Mouse (Mus musculus) megakaryocyte progenitor cell, adult 5-6 weeks (primary cell): ENCODE results near the gene 1810055G02Rik. TPM values are rescaled to one million over a fixed set of nuclear protein-coding genes. Genes with fewer than 3 reads are reported as not detected.
A peak's percentile ranks its signal among the peaks of the same experiment; 100 is the strongest.

Experiments
- ATAC-seq: replicated peaks from 2 replicates; pipeline ENCODE4 v1.8.0; 2016; ENCODE audit warnings: mild to moderate bottlenecking, moderate TSS enrichment, inconsistent platforms; ENCODE audit not compliant: poor library complexity
- total RNA-seq, 2 experiments: library from RNA; stranded (forward) in 1 of 2; stranded (reverse) in 1 of 2; fragments of 157-497, 149-512 nt in 1 of 2; fragments of 200-1000 nt in 1 of 2; gene quantifications; 2 replicates each; pipeline versions ENCODE4 v1.2.3 to v1.2.4; 2015 to 2017

Gene 1810055G02Rik
- 12.5 and 12.8 TPM in 2 replicates for total RNA-seq (2015)
- 6.0 and 7.1 TPM in 2 replicates for total RNA-seq (2017)

DNA sequence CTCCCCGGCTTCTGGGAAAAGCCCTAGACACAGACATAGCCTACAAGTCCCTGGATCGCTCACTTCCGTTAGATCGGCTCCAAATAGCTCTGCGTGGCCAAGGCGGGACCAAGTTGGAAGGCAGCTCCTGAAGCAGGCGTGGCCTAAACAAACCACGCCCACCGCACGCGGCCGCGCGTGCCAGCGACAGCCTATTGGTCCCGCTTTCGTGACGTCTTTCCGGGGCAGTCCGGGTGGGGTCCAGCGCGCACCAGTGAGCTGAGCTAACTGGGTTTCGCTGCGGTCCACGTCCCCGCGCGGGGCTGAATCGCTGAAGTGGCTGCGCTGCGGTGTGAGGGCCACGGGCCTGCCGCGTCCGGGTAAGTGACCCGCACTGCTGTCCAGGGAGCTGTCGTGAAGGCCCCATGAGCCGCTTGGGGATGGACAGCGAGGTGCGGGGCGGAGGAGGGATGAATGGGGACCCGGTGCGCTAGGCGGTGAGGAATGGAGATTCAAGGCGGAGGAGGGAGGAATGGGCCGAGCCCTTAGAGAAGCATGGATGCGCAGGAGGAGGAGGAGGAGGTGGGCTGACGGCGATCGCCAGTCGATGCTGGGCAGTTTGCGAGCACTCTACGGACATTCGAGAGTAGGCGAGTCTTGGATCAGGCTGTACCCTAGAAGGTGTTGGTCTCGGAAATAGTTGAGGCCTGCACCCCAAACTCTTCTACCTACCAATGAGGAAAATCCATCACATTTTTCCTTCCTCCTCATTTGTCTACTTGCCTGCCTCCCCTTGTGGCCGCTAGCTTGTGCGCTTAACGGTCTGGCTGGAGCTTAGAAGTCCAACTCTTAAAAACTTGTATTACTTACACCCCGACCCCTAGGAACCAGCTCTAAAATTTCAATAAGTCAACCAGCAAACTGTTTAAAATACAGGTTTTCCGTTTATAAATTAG is at the start of gene 1810055G02Rik:
Gene 1810055G02Rik, plus strand, starts transcription at position 216 of the 935 bp plus-strand sequence.
- peak; percentile 97 for ATAC-seq

DNA sequence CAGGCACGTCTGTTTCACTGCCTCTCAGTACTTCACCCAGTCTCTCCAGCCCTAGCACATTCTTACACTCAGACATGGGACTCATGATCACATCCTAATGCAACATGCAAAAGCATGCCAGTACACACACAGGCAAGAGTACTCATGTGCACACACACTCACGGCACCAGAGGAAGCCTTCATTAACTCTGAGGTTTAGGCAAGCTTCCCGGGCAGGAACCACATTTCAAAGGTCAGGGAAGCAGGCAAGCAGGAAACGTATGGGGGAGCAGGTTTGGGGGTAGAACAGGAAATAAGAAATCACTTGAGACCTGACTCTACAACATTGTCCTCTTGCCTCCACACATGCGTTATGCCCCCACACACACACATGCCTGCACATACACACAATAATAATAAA is 42.6 kb upstream of the 1810055G02Rik start:
- ATAC-seq = peak; percentile 55

DNA sequence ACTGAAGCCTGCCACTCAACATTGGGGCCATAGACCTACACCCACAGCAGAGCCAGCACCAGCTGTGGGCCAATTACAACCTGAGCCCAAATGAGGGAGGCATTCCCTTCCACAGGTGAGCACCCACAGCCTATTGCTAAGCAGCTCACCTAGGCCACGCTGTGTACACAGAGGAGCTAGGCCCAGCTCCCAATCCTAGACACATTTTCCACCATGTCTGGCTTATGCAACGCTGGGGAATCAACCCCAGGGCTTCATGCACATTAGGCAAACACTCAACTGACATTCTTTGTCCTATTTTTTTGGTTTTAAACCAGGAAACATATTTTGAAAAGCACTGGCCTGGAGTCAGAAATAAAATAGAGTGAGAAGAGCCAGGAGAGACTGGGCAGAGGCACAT is 41.5 kb upstream of the 1810055G02Rik start:
- no peak for ATAC-seq

DNA sequence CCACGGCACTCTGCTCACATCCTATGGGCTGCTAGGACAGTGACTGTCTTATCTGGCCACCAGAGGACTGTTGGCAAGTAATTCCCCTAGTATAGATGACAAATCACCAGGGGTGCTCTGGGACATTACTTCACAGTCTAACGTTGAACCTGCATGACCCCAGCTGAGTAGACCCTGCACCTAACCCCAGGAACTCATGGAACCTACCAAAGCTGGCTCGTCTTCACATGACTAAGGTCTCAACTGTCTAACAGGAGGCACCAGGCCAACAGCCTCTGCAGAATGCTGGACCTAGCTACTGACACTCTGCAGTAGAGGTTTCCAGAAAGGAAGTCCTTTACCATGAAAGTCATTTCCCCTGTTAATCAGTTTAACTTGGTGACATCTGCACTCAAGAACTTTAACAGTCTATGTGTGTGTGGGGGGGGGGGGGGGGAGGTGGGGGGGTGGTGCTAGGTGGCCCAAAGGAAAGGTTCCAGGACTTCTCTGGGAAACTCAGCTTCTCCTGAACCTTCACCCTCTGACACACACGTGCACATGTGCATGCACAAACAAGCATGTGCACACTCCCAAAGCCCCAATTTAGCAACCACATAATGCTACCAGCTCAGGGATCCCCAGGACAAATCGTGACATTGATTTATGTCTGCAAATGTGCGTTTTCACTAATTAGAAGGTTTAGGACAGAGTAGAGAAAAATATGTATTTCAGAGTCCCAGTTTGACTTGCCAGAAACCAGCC is 40.8 kb upstream of the 1810055G02Rik start:
- no peak; the same call in 1 of the 2 replicates for ATAC-seq

DNA sequence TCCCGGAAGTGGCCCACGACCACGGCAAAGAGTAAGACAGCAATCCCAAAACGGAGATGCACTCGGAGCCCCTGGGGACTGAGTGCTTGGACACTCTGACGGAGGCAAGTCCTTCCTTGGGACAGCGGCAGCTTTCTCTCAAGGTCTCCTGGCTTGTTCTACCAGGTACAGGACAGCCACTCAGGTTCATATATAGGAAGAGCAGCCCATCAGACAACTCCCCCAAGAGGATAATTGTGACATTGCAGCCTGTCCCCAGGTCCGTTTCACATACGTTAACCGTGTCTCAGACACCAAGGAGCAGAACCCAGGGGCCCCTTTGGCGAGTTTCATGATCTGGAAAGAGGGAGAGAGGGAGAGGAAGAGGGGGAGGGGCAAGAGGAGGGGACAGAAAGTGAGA is 40.1 kb upstream of the 1810055G02Rik start:
- ATAC-seq = peak; percentile 66

DNA sequence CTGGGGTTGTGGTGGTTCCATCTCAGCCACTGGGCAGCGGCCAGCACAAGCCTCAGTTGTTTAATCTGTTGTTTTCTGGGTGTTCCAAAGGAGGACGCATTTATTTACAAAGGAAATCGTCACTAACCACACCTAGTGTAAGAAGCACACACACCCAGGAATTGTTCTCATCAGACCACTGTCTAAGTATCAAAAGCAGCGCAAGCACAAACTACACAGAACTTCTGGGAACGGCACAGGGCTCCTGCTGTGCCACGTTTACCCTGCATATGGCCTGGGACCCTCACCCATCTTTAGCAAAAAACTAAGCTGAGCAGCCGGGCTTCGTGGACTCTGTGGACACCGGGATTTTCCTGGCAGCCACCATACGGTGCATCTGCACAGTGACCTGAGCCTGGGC is 39.5 kb upstream of the 1810055G02Rik start:
- no peak for ATAC-seq

DNA sequence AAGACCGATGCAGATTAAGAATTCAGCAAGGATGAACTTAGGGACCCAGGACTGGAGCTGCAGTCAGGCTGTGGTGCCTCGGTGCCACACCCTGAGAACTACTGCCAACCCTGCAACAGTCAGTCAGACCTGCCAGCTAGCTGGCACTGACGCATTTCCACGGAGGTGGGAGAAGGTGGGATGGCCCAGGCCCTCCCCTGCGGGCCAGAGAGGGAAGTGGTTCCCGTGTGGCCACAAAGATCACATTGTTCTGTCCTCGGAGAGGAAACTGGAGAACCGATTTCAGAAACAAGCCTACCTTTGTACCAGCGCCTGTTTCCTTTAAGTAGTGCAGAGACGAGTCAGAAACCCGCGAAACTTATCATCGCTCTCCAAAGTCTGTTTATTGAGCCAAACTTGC is 39.0 kb upstream of the 1810055G02Rik start:
- peak; percentile 64 for ATAC-seq

DNA sequence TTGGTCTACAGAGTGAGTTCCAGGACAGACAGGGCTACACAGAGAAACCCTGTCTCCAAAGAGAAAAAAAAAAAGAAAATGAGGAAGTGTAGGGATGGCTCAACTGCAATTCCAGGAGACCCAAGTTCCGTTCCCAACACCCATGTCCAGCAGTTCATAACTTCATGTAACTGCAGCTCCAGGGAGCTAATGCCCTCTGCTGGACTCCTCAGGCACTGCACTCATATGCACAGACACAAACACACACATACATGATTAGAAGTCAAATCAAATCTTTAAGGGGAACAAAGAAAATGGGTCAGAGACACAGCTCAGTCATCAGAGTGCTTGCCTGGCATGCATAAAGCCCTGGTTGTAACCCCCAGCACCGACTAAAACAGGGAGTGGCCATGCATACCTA is 34.9 kb upstream of the 1810055G02Rik start:
- no peak for ATAC-seq

DNA sequence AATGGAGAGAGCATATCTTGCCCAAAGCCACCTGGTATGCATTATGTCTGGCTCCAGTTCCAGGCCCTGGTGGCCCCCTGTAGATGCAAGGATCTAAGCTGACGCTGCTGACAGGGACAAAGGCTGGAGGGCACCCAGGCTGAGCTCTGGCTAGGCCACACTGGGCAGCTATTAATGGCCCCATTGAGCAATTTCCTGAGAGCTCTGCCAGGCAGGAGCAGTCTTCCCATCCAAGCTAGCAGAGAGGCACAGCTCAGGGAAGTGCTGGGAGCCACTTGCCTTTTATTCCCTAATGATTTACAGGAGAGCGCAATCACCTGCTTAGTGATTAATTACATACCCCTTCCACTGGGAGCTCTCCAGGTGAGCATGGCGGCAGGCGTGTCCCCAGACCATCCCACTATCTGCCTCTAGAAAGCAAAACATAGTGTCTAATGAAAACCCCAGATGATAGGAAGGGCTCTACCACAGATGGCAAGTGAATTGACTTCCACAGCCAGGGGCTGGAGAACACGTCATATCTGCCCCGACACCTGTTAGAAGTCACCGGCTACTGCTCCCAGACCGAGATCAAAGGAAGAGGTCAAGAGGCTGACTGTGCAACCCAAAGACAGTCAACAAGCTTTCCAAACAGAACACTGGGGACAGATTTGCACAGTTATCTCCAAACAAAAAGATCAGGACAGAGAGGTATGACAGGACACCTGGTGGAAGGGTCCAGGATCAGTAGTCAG is 33.8 kb upstream of the 1810055G02Rik start:
- ATAC-seq = peak; percentile 37; the same call in 1 of the 2 replicates

DNA sequence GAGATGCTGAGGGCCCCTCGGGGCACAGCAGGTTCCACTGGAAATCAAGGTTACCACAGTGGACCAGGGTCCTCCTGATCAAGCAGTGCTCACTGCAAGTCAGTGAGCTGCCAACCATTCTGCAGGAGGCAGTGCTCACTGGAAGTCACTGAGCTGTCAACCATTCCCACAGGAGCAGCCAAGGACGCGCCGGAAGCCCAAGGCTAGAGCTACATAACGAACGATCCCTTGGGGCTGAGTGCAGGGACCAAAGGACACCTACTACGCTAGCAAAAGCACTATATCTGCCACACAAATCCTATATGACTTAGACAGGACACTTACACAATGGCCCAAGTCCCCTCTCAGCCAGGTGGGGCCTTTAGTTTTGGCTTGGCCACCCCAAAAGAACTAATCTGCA is 27.4 kb upstream of the 1810055G02Rik start:
- ATAC-seq = no peak

DNA sequence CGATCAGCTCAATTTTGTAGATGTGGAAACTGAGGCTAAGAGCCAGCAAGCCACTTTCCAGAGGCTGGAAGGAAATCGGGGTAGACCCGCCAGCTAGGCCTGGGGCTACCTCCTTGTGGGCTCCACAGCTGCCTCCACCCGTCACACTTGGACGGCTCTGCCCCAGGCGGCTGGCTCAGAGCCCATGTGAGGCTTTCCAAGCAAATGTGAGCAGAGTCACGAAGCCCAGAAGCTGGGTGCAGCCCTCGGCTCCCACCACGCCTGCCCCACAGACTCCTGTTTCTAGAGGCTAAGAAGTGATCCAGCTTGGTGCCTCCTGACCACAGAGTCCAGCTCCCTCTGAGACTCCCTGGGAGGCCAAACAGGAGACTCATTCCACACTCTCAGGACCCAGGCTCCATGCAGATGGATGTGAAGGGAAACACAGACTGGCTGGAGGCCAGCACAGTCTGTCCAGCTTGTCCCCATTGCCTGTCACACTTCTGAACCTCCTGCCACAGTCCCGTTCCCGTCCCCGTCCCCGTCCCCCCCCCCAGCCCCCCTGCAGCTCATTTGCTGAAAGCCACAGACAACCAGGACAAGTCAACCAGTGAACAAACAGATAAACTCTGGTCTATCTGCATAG is 26.7 kb upstream of the 1810055G02Rik start:
- ATAC-seq = peak; percentile 55; the same call in 1 of the 2 replicates

DNA sequence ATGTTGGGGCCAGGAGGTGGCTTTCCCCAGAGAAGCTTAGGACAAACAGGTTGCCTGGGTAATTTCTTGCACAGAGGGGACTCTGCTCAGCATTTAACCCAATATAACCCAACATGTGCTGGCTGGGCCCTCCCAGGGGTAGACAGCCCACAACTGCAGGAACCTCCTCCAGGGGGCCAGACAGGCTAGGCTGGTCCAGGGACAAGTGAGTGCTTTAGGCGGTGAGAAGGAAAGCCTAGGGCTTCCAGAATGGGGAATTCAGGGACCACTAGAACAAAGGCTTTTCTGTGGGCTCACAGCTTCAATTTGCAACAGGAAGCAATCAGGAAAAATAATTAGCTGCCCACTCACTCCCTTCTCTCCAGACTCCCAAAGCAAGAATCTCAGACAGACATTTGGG is 23.7 kb upstream of the 1810055G02Rik start:
- ATAC-seq = no peak

DNA sequence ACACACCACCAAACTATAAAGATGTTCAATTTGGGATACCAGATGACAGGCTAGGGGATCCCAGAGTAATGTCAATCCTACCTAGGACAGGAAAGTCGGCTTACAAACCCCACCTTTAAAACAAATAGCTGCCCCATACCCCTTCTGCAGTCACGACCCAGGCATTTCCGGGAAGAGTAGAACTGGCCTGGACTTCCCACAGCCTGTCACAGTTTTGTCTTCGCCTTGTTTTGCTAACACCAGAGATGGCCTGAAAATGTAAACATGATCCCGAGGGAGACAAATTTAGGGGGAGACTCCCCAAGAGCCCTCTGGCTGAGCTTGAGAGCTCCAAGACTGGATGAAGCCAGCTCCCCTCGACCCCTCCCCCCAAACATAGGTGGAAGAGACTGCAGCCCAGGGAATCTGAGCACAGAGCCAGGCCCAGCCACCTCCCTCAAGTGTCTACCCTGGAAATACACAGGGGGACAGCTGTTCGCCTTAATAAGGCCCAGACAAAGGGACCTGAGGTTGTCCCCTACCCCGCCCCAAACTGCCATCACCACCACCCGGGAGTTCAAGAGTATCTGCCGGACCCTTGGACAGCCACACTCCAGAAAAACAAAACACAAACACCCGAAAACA is 23.0 kb upstream of the 1810055G02Rik start:
- ATAC-seq = no peak

DNA sequence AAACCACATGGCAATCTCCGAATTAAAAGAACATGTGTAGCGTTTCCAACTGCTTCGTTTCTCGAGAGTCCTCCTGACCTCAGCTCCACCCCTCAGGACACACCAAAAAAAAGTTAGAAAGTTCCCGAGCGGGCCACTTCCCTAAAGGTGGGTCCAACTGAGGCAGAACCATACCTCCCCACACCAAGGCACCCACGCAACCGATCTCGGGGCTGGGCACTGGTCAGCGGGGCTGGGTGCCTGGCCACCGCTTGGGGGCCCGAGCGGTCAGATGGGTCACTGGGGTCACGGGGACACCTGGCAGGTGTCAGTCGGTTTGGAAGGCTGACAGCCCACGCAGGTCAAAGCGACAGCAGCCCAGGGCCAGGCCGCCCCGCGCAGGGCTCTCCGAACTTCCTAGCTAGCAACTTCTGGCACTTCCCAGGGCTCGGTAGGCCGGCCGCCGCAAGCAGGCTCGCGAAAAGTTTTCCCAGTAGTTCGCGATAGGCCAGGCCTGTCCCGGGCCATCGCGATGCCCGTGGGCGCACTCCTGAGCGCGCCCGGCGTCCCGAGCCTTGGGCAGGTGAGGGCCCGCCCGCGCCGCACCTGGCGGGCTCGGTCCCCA is 22.4 kb upstream of the 1810055G02Rik start:
- no peak for ATAC-seq

DNA sequence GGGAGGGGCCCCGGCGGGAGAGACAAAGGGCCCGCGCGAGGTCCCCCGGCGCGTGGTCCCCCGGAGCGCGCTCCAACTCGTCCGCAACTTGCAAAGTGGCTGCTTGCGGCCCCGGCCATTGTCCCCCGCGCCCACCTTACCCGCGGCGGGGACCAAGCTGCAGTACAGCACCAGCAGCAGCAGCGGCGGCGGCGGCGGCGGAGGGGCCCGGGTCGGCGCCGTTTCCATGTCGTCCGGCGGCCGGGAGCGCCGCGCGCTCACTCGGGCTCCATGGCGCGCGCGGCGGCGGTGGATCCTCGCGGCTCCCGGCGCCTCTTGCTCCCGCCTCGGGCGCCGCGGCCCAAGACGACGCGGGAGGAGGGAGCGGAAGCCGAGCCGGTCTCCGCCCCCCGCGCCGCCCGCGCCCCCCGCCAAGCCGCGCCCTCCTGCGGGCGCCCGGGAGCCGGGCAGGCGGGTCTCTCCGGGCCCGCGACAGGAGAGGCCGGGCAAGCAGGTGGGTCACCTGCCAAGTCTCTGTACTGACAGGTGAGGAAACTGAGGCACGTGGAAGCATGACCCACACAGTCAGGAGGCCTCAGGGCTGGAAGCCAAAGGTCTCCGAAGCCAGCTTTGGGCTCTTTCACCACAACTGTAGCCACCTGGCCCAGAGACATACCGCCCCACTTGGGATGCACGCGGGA is 21.7 kb upstream of the 1810055G02Rik start, which contains the start of gene Lrp5:
Gene Lrp5, minus strand, starts transcription at position 350 of the 680 bp plus-strand sequence.
- peak; percentile 35 for ATAC-seq

DNA sequence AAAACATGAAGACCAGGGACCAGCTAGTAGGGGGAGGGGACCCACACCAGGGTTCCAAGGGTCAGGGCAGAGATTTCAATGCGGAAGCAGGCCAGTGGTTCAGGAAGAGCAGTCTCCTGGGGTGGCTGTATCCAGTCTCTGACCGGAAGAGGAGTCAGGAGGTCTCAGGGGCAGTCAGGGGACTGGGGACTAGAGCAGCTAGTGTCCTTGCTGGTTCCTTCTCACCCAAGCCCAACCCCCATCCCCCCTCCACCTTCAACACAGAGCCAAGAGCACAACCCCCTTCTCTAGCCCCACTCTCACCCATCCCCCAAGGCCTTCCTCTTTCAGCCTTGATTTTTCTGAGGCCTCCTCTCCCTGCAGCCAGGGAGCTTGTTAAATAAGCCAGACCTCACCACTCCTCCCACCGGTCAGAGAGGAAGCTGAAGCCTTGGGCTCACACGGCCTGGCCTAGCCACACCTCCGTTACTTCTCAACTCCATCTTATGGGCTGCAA is 20.4 kb upstream of the 1810055G02Rik start:
- ATAC-seq = peak; percentile 71

DNA sequence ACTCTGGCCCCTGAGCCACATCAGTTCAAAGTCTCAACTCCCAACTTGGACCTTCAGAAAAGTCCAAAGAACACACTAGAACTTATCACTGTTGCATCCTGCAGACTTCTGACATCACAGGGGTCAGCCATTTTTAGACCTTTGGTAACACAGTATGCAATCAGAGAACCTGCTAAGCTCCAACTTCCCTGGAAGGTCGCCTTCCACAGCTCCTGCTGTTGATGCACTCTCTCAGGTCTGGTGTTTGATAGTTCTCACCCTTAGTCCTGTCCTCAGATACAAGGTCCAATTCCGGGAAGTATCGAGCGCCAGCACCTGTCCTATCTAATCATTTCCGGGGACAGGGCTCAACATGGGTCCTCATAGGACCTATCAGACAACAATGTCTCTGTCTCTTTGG is 16.8 kb upstream of the 1810055G02Rik start:
- ATAC-seq = no peak

DNA sequence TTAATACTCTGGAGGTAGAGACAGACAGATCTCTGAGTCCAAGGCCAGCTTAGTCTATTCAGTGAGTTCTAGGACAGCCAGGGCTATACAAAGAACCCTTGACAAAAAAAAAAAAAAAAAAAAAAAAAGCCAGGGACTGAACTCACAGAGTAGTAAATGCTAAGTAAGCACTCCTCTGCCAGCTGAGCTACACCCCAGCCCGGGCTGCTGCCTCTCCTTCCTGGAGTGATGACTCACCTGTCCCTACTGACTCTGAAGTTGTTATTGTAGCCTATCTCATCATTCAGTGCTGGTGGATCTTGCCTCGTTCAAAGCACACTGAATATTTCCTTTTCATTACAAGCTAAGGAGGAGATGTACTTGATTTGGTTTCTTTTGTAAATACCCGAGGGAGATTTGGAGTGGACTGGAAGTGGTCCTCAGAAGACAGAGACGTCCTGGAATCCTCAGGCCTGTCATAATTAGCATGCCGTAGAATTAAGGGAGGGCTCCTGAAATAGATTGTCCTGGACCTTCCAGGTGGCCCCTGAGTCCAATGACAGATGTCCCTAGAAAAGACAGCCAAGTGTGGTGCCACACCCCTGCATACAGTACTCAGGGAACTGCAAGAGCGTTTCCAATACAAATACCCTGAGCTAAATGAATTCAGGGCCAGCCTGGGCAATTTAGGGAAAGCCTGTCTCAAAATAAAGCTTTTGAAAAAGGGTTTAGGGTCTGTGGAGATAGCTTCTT is 15.5 kb upstream of the 1810055G02Rik start:
- no peak for ATAC-seq
